Mouse (Mus musculus): Measurements from ENCODE around the gene Pacs1. TPM values are rescaled to one million over a fixed set of nuclear protein-coding genes. Genes with fewer than 3 reads are reported as not detected.
"Not testable (repeated sequence)": the region's sequence is repeated elsewhere in the genome, so short reads cannot be mapped to it uniquely, and the experiment has no call there.

The Pacs1 gene
- total RNA-seq, 1 experiment from 2014 or later: 11.1 TPM

- peak; percentile 96 for ATAC-seq (replicated peaks; ENCODE audit: insufficient number of reproducible peaks, low FRiP score, low TSS enrichment, poor library complexity, severe bottlenecking)
These were observed 94.3 kb downstream of the Pacs1 start for GRCm38 (mm10) chr19:5178631-5179030.

GRCm38 (mm10) chr19:5170430-5170829, 102.5 kb downstream of the Pacs1 start:
- no peak for ATAC-seq (replicated peaks; ENCODE audit: insufficient number of reproducible peaks, low FRiP score, low TSS enrichment, poor library complexity, severe bottlenecking)

- no peak for ATAC-seq (replicated peaks; ENCODE audit: insufficient number of reproducible peaks, low FRiP score, low TSS enrichment, poor library complexity, severe bottlenecking)
These were observed 105.4 kb downstream of the Pacs1 start for GRCm38 (mm10) chr19:5167477-5167876.

- ATAC-seq (replicated peaks; ENCODE audit: insufficient number of reproducible peaks, low FRiP score, low TSS enrichment, poor library complexity, severe bottlenecking): 0 out of 2 replicates have a peak, but pooled peaks have one; percentile 59
These were observed 108.5 kb downstream of the Pacs1 start for GRCm38 (mm10) chr19:5164380-5164779.

- ATAC-seq (replicated peaks; ENCODE audit: insufficient number of reproducible peaks, low FRiP score, low TSS enrichment, poor library complexity, severe bottlenecking): no peak
These were observed 111.0 kb downstream of the Pacs1 start for GRCm38 (mm10) chr19:5161913-5162312.

GRCm38 (mm10) chr19:5152261-5152660, 120.7 kb downstream of the Pacs1 start:
- no peak for ATAC-seq (replicated peaks; ENCODE audit: insufficient number of reproducible peaks, low FRiP score, low TSS enrichment, poor library complexity, severe bottlenecking)

GRCm38 (mm10) chr19:5151741-5152140, 121.2 kb downstream of the Pacs1 start:
- ATAC-seq (replicated peaks; ENCODE audit: insufficient number of reproducible peaks, low FRiP score, low TSS enrichment, poor library complexity, severe bottlenecking): no peak

GRCm38 (mm10) chr19:5151331-5151730, 121.6 kb downstream of the Pacs1 start:
- peak; percentile 82 for ATAC-seq (replicated peaks; ENCODE audit: insufficient number of reproducible peaks, low FRiP score, low TSS enrichment, poor library complexity, severe bottlenecking)

- no peak for ATAC-seq (replicated peaks; ENCODE audit: insufficient number of reproducible peaks, low FRiP score, low TSS enrichment, poor library complexity, severe bottlenecking)
These were observed 122.6 kb downstream of the Pacs1 start for GRCm38 (mm10) chr19:5150358-5150757.

GRCm38 (mm10) chr19:5149041-5149440, 123.9 kb downstream of the Pacs1 start:
- not testable (repeated sequence) for ATAC-seq (replicated peaks; ENCODE audit: insufficient number of reproducible peaks, low FRiP score, low TSS enrichment, poor library complexity, severe bottlenecking)

GRCm38 (mm10) chr19:5139640-5140039, 133.3 kb downstream of the Pacs1 start:
- ATAC-seq (replicated peaks; ENCODE audit: insufficient number of reproducible peaks, low FRiP score, low TSS enrichment, poor library complexity, severe bottlenecking): 0 out of 2 replicates have a peak, but pooled peaks have one; percentile 24

GRCm38 (mm10) chr19:5131237-5131636, 141.7 kb downstream of the Pacs1 start:
- no peak for ATAC-seq (replicated peaks; ENCODE audit: insufficient number of reproducible peaks, low FRiP score, low TSS enrichment, poor library complexity, severe bottlenecking)

GRCm38 (mm10) chr19:5129770-5130169, 143.1 kb downstream of the Pacs1 start:
- ATAC-seq (replicated peaks; ENCODE audit: insufficient number of reproducible peaks, low FRiP score, low TSS enrichment, poor library complexity, severe bottlenecking): no peak

GRCm38 (mm10) chr19:5124055-5124614, 148.8 kb downstream of the Pacs1 start:
- ATAC-seq (replicated peaks; ENCODE audit: insufficient number of reproducible peaks, low FRiP score, low TSS enrichment, poor library complexity, severe bottlenecking): no peak

GRCm38 (mm10) chr19:5123241-5123640, 149.7 kb downstream of the Pacs1 start:
- no peak for ATAC-seq (replicated peaks; ENCODE audit: insufficient number of reproducible peaks, low FRiP score, low TSS enrichment, poor library complexity, severe bottlenecking)

- no peak for ATAC-seq (replicated peaks; ENCODE audit: insufficient number of reproducible peaks, low FRiP score, low TSS enrichment, poor library complexity, severe bottlenecking)
These were observed 150.4 kb downstream of the Pacs1 start for GRCm38 (mm10) chr19:5122492-5122891.

- ATAC-seq (replicated peaks; ENCODE audit: insufficient number of reproducible peaks, low FRiP score, low TSS enrichment, poor library complexity, severe bottlenecking): 0 out of 2 replicates have a peak, but pooled peaks have one; percentile 7
These were observed 154.6 kb downstream of the Pacs1 start, which contains the start of gene Klc2 for GRCm38 (mm10) chr19:5118384-5118698. Gene Klc2 (minus strand): TSS chr19:5118560.

GRCm38 (mm10) chr19:5117494-5118383, 155.2 kb downstream of the Pacs1 start:
- peak; percentile 76 for ATAC-seq (replicated peaks; ENCODE audit: insufficient number of reproducible peaks, low FRiP score, low TSS enrichment, poor library complexity, severe bottlenecking)

- no peak for ATAC-seq (replicated peaks; ENCODE audit: insufficient number of reproducible peaks, low FRiP score, low TSS enrichment, poor library complexity, severe bottlenecking)
These were observed 159.1 kb downstream of the Pacs1 start for GRCm38 (mm10) chr19:5113783-5114182.
